Mouse (Mus musculus): ENCODE data around the gene Psmb7.

DNA sequence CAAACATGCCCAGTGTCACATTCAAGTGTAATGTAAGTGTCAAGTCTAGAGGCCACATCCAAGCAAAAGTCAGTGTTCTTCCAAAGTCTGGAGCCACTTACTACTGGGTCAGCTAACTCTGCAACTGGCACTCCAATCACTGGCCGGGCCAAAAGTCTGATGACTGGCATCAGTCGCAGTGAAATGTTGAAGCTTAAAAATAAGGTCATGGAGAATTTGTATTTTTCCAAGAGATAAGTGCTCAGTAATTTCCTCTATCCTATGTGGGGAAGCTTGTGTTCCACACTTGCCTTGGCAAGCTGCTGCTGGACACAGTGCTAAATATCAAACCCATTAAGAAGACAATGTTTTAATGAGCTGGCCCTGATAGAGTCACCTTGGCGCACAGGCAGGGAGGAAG, 30.3 kb downstream of the Psmb7 start:
- TF ChIP-seq CTCF (IDR thresholded peaks at IDR 0.05; ENCODE audit: borderline replicate concordance, control insufficient read depth, extremely low read depth, insufficient read depth, low read length, poor library complexity): no peak
- TF ChIP-seq POLR2A (IDR thresholded peaks at IDR 0.05; ENCODE audit: control insufficient read depth, extremely low read depth, insufficient read depth, low read length, poor library complexity): no peak

Data from thymus, adult 2 months (tissue).